Mouse (Mus musculus): ENCODE data around the gene Unc93a2.
"Not testable (repeated sequence)": the region's sequence is repeated elsewhere in the genome, so short reads cannot be mapped to it uniquely, and the experiment has no call there.

- not testable (repeated sequence) for TF ChIP-seq CTCF (IDR thresholded peaks at IDR 0.05; ENCODE audit: low read depth, low read length); POLR2A (IDR thresholded peaks at IDR 0.05; ENCODE audit: insufficient read depth, low read length)
Observed at GRCm38 (mm10) chr17:7388958-7389356, 3.7 kb upstream of the Unc93a2 start.

All from ES-Bruce4 (cell line).